Mouse (Mus musculus) frontal cortex, adult (tissue): ENCODE data around the gene Gtpbp1.

ENCODE experiments used
- ATAC-seq: cut with Nextera tagmentation; 2 replicates; pipeline ENCODE4 v1.9.2; 2017; ENCODE audit warnings: mild to moderate bottlenecking, moderate library complexity, mixed read lengths; ENCODE audit not compliant: low TSS enrichment

Gtpbp1 gene

GRCm38 (mm10) chr15:79723439-79723838, 32.8 kb downstream of the Gtpbp1 start:
- ATAC-seq = 0 out of 2 replicates have a peak, but pooled peaks have one; percentile 32

GRCm38 (mm10) chr15:79725190-79725789, 34.6 kb downstream of the Gtpbp1 start:
- ATAC-seq = peak; percentile 71

DNA sequence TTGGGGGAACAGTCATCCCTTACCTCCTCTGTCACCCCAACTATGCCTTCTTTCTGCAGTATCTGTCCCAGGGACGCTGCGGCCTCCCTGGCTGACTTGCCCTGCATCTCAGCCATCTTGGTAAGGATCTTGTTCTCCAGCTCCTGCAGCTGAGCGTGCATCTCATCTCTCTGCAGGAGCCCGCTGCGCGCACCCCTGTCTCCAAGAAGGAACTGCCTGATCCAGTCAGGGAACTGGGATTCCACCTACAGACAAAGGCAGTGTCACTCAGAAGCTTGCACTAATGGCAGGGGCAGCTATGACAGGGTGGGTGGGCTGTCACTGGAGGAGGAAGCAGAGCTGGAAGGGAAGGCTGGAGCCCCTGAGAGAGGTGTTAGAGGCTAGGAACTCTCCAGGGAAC, 37.2 kb downstream of the Gtpbp1 start:
- no peak; the same call in 1 of the 2 replicates for ATAC-seq

GRCm38 (mm10) chr15:79728311-79728710, 37.7 kb downstream of the Gtpbp1 start:
- ATAC-seq = no peak

- no peak for ATAC-seq
Measured at GRCm38 (mm10) chr15:79728731-79729388, 38.2 kb downstream of the Gtpbp1 start.

DNA sequence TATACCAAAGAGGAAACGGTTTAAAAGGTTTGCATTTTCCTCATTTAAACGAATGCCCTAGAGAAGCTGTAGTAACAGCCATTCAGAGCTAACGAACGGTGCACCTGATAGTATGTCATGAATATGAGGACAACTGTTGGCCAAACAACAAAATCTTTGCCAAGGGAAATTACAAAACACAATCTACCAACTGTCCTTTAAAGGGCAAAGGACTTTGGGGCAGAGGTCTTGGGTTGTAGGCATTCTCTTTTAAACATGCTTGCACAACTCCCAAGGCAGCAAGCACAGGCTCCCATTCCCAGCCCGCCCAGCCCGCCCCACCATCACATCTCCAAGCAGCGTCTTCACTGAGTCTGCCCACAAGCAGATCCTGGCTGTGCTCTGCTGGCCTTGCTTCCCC, 40.9 kb downstream of the Gtpbp1 start:
- ATAC-seq = no peak

DNA sequence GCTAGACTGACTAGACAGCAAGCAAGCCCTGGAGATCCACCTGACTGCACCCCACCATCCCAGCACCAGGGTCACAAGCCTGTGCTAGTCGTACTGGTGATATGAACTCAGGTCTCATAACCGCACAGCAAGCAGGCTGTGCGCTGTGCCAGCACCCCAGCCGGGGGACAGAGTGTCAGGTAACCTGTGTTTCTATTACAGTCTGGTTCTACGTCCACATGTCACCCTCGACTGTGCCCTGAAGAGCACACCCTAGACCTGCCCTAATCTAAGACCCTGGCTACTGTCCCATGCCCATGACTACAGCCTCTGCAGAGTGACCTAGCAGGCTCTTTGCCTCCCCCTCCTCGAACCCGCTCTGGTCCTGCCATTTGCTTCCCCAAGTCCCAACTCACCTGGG, 42.5 kb downstream of the Gtpbp1 start:
- ATAC-seq = no peak

DNA sequence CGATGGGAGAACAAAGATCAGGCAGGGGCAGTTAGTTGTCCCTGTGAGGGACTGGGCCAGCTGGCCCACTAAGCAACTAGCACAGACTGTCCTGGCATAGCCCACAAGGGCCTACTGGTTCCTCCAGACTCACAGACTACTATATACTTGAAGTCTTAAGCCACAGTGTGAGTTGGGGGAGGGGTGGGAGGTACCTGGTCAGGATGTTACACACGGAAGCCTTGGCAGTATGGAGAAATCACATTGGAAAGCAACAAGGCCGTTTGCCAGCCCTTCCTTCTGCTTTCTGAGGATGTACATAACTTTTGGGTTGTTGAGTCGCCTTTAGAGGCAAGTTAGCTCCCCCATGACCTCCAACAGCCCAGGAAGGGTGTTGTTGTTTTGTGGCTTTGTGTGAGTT, 43.0 kb downstream of the Gtpbp1 start:
- no peak for ATAC-seq

GRCm38 (mm10) chr15:79734311-79734710, 43.7 kb downstream of the Gtpbp1 start:
- ATAC-seq = no peak

DNA sequence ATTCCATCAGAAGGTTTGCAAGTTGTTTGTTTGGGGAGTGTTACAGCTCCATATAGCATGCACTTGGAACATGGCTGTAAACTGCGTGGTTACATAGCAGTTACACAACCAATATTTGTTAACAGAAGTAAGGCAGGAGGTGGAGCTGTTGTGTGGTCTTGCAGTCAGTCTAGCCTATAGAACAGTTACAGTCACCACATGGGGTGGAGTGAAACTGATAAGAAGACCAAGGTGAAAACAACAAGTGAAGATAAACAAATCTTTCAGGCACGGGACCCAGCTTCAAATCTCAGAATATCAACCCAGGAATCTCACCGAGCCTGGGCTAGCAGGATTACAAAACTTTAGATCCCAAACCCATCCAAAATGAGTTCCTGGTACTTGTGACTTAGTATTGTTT, 50.1 kb downstream of the Gtpbp1 start:
- ATAC-seq = no peak

GRCm38 (mm10) chr15:79741173-79741858, 50.7 kb downstream of the Gtpbp1 start:
- ATAC-seq = no peak

GRCm38 (mm10) chr15:79741921-79742705, 51.5 kb downstream of the Gtpbp1 start, which contains the start of gene Sun2:
Gene Sun2 (minus strand): TSS chr15:79742536.
- ATAC-seq = peak; percentile 87

DNA sequence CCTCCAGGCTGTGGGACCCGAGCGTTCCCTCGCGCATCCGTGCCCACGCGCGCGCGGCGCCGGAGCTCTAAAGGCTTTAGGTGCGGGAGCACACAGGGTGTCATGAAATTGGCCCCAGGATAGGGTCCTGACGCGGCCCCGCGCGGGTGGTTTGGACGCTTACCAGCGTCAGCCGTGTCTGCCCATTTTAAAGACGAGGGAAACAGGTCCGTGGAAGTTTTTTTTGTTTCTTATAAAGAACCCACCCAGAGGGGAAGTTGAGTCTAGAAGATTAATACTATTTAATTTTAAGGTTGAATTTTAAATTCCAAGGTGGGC, 52.0 kb downstream of the Gtpbp1 start:
- ATAC-seq = no peak

GRCm38 (mm10) chr15:79744001-79744400, 53.4 kb downstream of the Gtpbp1 start:
- no peak for ATAC-seq

DNA sequence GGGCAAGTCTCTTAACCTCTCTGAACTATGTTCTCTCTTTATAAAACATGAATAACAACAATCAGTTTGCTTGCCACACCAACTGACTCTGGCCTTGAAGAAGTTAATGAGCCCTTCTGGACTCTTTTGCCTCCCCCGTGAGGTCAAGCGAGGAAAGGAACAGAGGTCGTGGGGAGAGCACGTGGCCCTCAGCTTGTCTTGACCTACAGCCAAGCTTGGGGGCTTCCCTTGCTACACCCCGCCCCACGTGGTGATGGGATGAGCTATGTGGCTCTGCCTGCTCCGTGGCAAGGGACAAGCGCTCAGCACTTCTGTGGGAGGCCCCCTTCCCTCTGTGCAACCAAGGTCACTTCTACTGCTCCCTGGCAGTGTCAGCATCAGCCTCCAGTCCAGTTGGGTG, 54.1 kb downstream of the Gtpbp1 start:
- ATAC-seq = no peak

GRCm38 (mm10) chr15:79745312-79745711, 54.7 kb downstream of the Gtpbp1 start:
- no peak for ATAC-seq

GRCm38 (mm10) chr15:79745883-79746282, 55.2 kb downstream of the Gtpbp1 start:
- ATAC-seq = no peak

GRCm38 (mm10) chr15:79747998-79748397, 57.4 kb downstream of the Gtpbp1 start:
- no peak for ATAC-seq

GRCm38 (mm10) chr15:79749162-79749561, 58.5 kb downstream of the Gtpbp1 start:
- no peak for ATAC-seq

GRCm38 (mm10) chr15:79750266-79750665, 59.6 kb downstream of the Gtpbp1 start:
- ATAC-seq = no peak

DNA sequence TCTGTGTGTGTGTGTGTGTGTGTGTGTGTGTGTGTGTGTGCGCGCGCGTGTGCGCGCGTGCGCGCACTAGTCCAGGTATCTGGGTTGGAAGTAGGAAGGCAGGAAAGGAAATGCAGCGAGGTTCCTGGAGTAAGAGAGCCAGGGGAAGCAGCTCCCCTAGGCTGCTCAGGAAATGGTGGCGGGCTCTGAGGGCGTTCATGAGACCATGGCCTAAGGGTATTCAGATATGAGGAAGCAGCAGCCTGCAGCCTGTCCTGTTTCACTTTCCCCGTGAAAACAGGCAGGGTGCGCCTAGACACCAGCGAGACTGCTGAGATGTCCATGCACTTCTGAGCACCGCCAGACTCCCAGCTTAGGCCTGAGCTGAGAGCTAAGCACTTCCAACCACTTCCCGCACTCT, 61.1 kb downstream of the Gtpbp1 start:
- ATAC-seq = no peak

GRCm38 (mm10) chr15:79752742-79753419, 62.2 kb downstream of the Gtpbp1 start:
- peak; percentile 60 for ATAC-seq
